Mouse (Mus musculus) olfactory bulb, adult 2 months (tissue): ENCODE measurements around the gene Myo1c.

ENCODE experiments used
- CTCF ChIP-seq: fragments of 200-500 bp; IDR thresholded peaks from 2 replicates; pipeline ENCODE4 v1.5.1; 2012; ENCODE audit warnings: low read depth, mild to moderate bottlenecking, low read length, moderate library complexity; ENCODE audit not compliant: insufficient read depth
- POLR2A ChIP-seq: fragments of 200-500 bp; IDR thresholded peaks from 2 replicates; pipeline ENCODE4 v1.6.1; 2012; ENCODE audit warnings: mild to moderate bottlenecking, low read depth, low read length, moderate library complexity; ENCODE audit not compliant: insufficient read depth

DNA sequence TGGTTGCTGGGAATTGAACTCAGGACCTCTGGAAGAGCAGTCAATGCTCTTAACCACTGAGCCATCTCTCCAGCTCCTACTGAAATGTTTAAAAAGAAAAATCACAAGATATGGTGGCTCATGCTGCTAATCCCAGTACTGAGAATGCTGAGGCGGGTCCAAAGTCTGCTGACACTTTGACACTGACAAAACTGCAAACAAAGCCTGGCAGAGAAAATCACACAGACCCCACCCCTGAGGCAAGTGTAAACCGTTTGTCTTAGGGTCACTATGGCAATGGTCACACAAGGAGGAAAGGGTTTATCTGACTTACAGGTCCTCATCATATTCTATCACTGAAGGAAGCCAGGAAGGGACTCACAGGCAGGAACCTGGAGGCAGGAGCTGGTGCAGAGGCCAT is 34.7 kb upstream of the Myo1c start:
- TF ChIP-seq CTCF: no peak
- no peak for TF ChIP-seq POLR2A
